Mouse (Mus musculus): ENCODE data around the gene Lair1.

GRCm38 (mm10) chr7:4087896-4088480, 25.0 kb upstream of the Lair1 start:
- TF ChIP-seq CTCF (IDR thresholded peaks at IDR 0.05; ENCODE audit: extremely low read depth, insufficient read depth, insufficient read length, insufficient replicate concordance) (no peak), POLR2A (IDR thresholded peaks at IDR 0.05; ENCODE audit: low read depth, low read length) (no peak)

Data from spleen, adult 2 months (tissue).